Mouse (Mus musculus): ENCODE data around the gene Snx13.

The Snx13 gene

DNA sequence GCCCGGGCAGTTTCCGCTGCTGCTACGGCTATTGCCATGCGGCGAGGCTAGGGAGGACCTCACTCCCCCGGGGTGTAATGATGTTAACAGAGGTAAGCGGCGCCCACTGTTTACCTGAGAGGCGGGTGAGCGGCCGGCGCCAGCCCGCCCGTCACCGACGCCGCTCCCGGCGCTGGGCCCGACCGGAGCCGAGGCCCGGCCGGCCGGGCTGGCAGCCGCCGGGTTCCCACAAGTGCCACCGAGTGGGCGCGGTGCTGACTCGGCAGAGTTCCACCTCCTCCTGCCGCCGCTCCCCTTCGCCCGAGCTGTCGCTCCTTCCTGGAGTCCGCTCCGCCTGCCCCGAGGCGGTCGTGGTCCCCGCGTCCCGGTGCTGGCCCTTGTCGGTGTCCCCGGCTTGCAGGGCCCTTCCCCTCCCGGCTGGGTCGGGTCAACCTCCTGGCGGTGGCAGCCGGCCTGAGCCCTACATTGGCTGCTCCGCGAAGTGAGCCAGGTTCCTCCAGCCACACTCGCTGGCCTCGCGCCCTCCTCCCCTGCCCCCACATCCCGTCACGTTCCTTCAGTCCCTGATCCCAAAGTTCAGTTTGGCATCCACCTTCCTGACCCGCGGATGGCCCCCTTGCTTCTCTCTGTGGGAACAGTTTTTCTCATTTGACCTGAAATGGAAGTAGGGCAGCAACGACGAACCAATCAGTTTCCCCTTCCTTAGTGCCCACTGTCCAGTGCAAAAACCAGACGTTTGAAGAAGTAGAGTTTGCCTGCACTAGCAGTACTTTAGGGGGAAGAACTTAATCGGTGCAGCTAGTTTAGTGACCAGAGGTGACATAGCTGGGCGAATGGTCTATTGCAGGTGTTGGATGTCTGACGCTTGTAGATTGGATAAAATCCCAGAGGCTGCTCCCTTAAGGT is 587 bp downstream of the Snx13 start:
- peak; percentile 67 for DNase-seq (ENCODE audit: extremely low spot score)

DNA sequence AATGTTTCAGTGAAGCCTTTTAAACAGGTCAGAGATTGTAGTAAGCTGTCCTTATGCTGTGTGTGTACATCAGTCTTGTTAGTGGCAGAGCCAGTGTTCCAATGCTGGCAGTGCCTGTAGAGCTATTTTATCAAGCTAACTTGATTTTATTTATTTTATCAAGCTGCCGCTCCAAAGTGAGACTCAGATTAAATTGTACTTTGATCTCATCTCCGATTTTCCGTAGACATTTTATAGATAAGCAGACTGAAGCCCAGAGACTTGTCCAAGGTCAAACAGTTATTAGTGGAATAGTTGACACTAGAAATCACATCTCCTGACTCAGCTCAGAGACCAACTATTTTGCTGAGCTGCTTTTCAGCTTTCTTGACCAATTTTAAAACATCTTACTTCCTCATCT is 1.9 kb downstream of the Snx13 start:
- no peak for DNase-seq (ENCODE audit: extremely low spot score)

DNA sequence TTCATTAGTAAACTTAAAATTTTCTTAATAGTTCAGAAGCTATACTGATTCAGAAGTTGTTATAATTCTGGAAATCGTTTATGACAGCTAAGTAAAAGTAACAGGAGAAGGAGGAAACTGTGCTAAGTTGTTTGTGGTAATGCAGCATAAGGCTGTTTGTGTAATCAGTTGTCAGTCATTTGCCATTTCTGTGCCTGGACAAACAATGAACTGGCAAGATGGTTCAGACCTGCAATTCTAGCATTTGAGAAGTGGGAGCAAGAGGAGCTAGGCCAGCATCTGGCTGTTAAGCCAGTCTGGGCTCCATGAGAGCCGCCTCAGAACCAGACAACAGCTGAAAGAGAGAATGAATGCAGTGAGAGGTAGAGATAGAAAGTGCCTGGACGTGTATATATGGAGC is 3.5 kb downstream of the Snx13 start:
- DNase-seq (ENCODE audit: extremely low spot score), result no peak

DNA sequence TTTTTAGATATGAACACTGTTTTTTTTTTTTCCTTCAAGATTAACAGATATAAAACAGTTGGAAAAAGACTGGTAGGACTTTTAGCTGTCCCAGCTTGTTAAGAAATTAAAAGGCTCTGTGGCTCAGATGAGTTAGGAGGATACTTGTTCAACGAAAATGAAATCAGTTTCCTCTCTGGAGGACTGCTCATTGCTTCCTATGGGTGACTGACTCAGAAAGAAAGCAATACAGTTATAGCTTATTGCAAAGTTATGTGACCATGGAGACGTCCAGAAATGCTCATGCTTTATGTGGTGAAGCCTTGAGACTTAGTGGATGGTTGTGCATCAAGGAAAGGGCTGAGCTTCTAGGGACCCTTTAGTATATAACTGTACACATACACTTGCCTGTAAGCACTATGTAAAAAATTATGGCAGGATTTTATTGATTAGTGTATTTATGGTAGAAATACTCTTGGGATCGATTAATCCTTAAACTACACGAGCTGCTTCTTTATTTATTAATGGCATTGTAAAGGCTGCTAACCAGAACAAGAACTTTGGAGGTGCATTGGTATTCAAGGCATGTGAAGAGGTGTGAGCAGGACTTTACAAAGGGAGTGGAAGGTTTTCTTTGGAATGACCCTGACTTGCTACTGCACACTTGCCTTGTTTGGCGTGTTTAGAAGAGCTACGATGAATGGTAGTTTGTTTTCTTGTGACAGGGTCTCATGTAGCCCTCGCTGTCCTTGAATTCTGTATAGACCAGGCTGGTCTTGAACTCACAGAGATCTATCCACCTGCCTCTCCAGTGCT is 4.2 kb downstream of the Snx13 start:
- DNase-seq (ENCODE audit: extremely low spot score), result no peak

DNA sequence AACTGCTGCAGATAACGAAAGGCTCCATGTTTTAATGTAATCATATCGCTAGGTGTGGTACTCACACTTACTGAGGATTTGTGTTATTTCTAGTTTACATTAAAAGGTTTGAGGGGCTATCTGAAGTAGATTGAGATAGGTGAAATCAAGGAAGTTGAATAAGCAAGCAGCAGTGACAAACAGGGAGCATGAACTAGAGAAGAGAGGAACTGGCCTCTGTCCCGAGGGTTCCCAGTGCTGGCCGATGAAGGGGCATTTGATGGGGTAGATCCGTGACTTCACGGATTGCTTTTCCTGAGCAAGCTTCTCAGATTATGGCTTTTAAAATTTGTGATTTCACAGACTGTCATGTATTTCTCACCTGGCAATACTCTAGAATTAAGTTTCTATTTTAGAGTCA is 7.4 kb downstream of the Snx13 start:
- DNase-seq (ENCODE audit: extremely low spot score), result no peak

- no peak for DNase-seq (ENCODE audit: extremely low spot score)
Measured at GRCm38 (mm10) chr12:35055114-35056095, 8.4 kb downstream of the Snx13 start.

DNA sequence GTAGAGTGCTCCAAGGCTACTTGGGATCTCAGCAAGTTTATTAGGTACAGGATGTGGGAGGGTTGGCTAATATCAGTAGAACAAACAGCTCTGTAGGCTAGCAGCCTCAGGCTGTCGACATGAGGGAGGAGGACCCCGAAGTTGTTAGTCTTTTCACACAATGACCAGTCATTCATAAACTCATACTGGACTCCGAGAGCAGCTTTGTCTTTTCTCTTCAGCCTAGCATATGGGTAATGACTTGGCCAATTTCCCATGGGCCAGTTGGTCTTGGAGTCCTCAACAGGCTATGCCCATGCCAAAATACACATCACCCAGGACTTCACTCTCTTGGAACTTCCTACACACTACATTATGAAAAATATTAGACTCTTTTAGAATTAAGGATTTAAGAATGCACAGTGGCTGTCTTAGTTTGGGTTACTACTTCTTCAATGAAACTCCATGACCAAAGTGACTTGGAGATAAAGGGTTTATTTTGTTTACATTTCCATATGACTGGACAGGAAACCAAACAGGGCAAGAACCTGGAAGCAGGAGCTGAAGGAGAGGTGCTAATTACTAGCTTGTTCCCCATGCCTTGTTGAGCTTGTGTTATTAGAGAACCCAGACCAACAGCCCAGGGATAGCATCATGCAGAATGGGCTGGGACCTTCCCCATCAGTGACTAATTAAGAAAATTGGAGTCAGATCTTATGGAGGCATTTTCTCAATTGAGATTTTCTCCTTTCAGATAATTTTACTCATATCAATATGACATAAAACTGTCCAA is 16.9 kb downstream of the Snx13 start:
- DNase-seq (ENCODE audit: extremely low spot score), result no peak

- DNase-seq (ENCODE audit: extremely low spot score), result no peak
Measured at GRCm38 (mm10) chr12:35067621-35068020, 20.6 kb downstream of the Snx13 start.

GRCm38 (mm10) chr12:35071336-35071735 is 24.4 kb downstream of the Snx13 start:
- DNase-seq (ENCODE audit: extremely low spot score), result no peak

DNA sequence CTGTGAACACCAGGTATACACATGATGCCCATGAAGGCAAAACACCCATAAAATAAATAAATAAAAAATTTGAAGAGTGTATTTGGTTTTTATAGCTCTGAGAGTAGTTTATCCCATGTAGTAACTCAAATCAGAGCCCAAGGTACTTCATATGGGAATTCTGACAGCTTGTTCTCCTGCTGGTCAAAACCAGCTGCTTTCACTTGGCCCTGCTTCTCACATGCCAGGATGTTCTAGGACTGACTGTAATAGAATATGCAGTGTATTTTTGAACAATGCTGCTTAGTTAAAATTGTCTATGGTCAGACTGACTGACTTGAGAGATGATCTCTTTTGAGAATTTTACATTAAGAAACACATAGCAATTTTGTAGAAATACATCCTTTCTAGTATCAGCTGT is 25.2 kb downstream of the Snx13 start:
- DNase-seq (ENCODE audit: extremely low spot score), result no peak

GRCm38 (mm10) chr12:35075993-35076392 is 29.0 kb downstream of the Snx13 start:
- DNase-seq (ENCODE audit: extremely low spot score), result no peak

- DNase-seq (ENCODE audit: extremely low spot score), result no peak
Measured at GRCm38 (mm10) chr12:35123549-35123948, 76.6 kb downstream of the Snx13 start.

GRCm38 (mm10) chr12:35153186-35153585 is 106.2 kb downstream of the Snx13 start:
- no peak for DNase-seq (ENCODE audit: extremely low spot score)

- no peak for DNase-seq (ENCODE audit: extremely low spot score)
Measured at GRCm38 (mm10) chr12:35154149-35154548, 107.2 kb downstream of the Snx13 start.

GRCm38 (mm10) chr12:35157237-35157636 is 110.3 kb downstream of the Snx13 start:
- DNase-seq (ENCODE audit: extremely low spot score), result no peak

DNA sequence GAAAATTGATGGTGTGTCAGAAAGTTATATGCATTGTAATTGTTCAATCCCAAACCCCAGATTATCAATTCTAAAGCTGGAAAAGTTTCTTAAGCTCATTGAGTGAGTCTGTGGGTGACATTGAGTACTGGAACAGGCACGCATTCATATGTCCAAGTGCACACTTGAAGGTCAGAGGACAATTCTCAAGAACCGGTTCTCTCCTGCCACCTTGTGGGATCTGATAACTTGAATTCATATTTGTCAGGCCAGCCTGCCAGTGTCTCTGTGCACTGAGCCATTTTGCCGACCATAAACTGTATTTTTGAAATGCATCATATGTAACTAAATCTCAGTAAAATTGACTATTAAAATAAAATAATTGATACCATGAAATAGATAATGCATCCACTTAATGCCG is 114.7 kb downstream of the Snx13 start:
- no peak for DNase-seq (ENCODE audit: extremely low spot score)

- no peak for DNase-seq (ENCODE audit: extremely low spot score)
Measured at GRCm38 (mm10) chr12:35170275-35170674, 123.3 kb downstream of the Snx13 start.

DNA sequence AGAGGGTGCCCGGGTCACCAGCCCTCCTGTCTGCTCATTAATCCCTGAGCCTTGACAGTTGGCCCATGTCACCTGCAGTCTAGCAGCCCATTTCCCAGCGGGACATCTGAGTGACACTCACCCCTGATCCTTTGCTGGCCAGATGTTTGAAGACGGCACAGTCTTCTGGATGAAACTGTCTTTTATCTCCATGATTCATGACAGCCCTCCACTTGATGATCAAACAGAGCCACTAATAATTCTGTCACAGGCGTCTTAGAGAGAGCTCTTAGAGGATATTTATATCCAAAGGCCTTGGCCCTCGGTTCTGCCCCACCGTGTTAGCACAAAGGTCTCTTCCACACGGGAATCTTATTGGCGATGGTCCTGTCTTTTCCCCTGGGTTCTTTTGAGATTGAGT is 129.0 kb downstream of the Snx13 start:
- peak; percentile 35 for DNase-seq (ENCODE audit: extremely low spot score)

- DNase-seq (ENCODE audit: extremely low spot score), result no peak
Measured at GRCm38 (mm10) chr12:35176628-35177027, 129.6 kb downstream of the Snx13 start.

GRCm38 (mm10) chr12:35182675-35183074 is 135.7 kb downstream of the Snx13 start:
- peak; percentile 87 for DNase-seq (ENCODE audit: extremely low spot score)

GRCm38 (mm10) chr12:35184261-35184660 is 137.3 kb downstream of the Snx13 start:
- DNase-seq (ENCODE audit: extremely low spot score), result no peak

Measured in embryo, embryonic 9.5 days (tissue).